Mouse (Mus musculus) brain, embryonic 14.5 days (tissue): ENCODE results near the gene Chd9.

Experiments
- CTCF ChIP-seq: fragments of 200-500 bp; IDR thresholded peaks from 2 replicates; pipeline ENCODE4 v1.5.1; 2012; ENCODE audit warnings: inconsistent platforms, mild to moderate bottlenecking, moderate library complexity, borderline replicate concordance; ENCODE audit not compliant: insufficient read depth, insufficient read length; ENCODE audit errors: extremely low read depth
- POLR2A ChIP-seq: fragments of 200-500 bp; IDR thresholded peaks from 2 replicates; pipeline ENCODE4 v1.6.1; 2012; ENCODE audit warnings: mild to moderate bottlenecking, inconsistent platforms, borderline replicate concordance; ENCODE audit not compliant: poor library complexity, insufficient read depth, insufficient read length, severe bottlenecking; ENCODE audit errors: extremely low read depth

DNA sequence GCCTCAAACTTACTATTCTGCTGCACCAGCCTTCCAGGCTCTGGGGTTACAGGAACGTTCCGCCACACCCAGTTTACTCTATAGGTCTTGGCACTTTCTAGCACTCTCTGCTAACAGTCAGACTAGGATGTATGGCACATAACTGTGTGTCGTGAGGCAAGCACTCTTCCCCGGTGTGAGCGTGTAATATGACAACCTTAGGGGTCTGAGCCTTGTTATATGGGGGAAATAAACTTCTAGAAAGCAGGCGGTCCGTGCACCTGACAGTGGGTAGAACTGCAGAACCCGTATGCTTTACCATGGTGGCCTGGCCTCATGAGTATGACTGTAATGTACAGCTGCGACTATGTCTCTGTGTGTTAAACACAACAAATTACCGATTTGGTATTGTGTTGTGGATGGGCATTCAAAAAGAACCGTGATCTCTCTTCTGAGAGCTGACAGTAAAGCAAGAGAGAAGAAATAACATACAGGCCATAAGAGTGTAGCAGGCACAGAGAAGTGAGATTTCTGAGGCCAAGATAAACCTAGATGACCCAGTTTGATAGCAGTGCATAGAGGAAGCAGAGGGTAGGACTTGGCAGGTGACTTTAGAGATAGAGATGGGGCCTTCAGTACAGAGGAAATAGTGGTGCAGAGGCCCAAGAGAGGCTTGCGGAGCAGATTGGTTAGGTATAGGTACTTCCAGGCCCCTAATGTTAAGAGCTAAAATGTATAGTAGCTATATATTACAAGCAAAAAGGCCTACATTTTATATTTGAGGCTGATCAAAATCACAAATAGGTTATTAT is 249.1 kb downstream of the Chd9 start:
- TF ChIP-seq CTCF (no peak), POLR2A (no peak)
